In the genomic region with DNA sequence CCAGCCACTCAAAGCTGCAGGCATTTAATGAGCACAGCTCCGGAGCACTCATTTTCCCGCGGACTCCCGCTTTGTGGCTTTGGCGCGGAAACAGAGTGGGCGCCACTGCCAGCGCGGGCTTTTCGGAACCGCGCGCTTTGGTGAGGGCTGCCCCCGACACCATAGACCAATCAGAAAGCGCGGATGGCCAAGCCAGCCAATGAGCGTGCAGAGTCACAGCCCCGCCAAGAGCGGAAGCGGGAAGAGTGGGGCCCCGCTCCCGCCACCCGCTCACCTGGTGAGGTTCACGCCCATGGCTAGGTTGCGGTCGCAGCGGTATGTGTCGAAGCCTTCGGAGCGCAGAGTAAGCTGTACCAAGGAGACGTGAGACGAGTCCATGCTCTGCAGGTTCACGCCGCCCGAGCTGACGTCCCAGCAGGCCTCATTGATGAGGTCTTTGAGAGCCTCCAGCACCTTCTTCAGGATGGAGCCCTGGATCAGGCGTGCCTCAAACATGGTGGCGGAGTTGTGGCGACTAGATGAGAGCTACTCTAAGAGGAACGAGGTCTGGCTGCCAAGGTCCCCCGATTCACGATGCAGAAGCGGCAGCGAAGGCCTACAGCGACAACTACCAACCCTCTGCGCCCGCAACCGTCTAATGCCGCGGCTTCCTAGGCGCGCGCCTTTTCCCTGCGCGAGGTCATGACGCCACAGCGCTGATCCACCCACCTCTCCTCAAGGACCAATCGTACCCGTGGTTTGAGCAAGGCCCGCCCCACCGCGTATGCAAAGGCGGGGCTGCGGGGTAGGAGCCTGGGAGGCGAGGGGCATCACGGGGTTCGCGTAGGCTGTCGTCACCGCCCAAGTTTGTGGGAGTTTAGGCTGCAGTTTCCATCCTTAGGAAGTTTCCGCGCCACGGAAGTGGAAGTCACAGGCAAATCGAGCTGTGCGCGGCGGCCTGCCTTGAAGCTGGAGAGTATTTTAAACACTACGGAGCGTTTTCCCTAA, we compare ENCODE assay signal across 7 mouse cellular contexts. TPM values are rescaled to one million over a fixed set of nuclear protein-coding genes. Genes with fewer than 3 reads are reported as not detected.
DNase-seq lines count a peak whose midpoint lies in the region; ATAC-seq lines count a peak whose summit lies in the region.

Pcna (minus strand) TSS at position 773 of the 987 bp plus-strand sequence.

- intact Hi-C loops in gastrocnemius, postnatal 36 days (cut with DNase I): no loop called here
- intact Hi-C loops in left cerebral cortex, postnatal 25 days (cut with DNase I): no loop called here

- peak within 1 kb of the TSS; percentile 79 for H3K27ac ChIP-seq in intestine, embryonic 15.5 days
- H3K27ac ChIP-seq in midbrain, embryonic 10.5 days (replicated peaks): peak within 1 kb of the TSS; percentile 91

- 0 out of 2 replicates have a peak, but pooled peaks cover 3% of the 10 kb centered on the region for H3K36me3 ChIP-seq in intestine, embryonic 15.5 days
- H3K36me3 ChIP-seq in midbrain, embryonic 10.5 days: peaks cover 35% of the 10 kb centered on the region

- H3K4me3 ChIP-seq in intestine, embryonic 15.5 days (replicated peaks): peak within 1 kb of the TSS; percentile 62
- peak within 1 kb of the TSS; percentile 72 for H3K4me3 ChIP-seq in midbrain, embryonic 10.5 days

- peak; percentile 98 for DNase-seq in adrenal gland, adult 2 months
- DNase-seq in embryo, embryonic 11.5 days (ENCODE audit: low read depth, low spot score): peak; percentile 95
- peak; percentile 92 to 96 for DNase-seq in gastrocnemius, postnatal 36 days
- DNase-seq in left cerebral cortex, postnatal 25 days (ENCODE audit: low spot score in 2 of 2): peak; percentile 96 to 99
- DNase-seq in midbrain, embryonic 10.5 days (ENCODE audit: low spot score): peak; percentile 97
- DNase-seq in right cerebral cortex, postnatal 4 days: peak; percentile 91

- no peaks in the 10 kb centered on the region for H3K27me3 ChIP-seq in intestine, embryonic 15.5 days (replicated peaks)
- H3K27me3 ChIP-seq in midbrain, embryonic 10.5 days (ENCODE audit: low read depth, poor library complexity, severe bottlenecking): no peaks in the 10 kb centered on the region

- H3K4me1 ChIP-seq in intestine, embryonic 15.5 days (replicated peaks): peaks cover 9% of the 10 kb centered on the region
- H3K4me1 ChIP-seq in midbrain, embryonic 10.5 days: peaks cover 53% of the 10 kb centered on the region

- H3K9ac ChIP-seq in intestine, embryonic 15.5 days: peak within 1 kb of the TSS; percentile 57

- WGBS in intestine, embryonic 15.5 days: under 1% methylated on average over 79 of the region's 79 CpGs
- under 1% methylated on average over 79 of the region's 79 CpGs for WGBS in midbrain, embryonic 10.5 days

- ATAC-seq in intestine, embryonic 15.5 days: peak; percentile 99

- H3K9me3 ChIP-seq in intestine, embryonic 15.5 days: no peaks in the 10 kb centered on the region
- H3K9me3 ChIP-seq in midbrain, embryonic 10.5 days (replicated peaks): no peaks in the 10 kb centered on the region

- peak within 1 kb of the TSS; percentile 68 for H3K4me2 ChIP-seq in intestine, embryonic 15.5 days (replicated peaks)

RNA-seq across cellular contexts. Expression of gene Pcna, which starts in this region (rescaled TPM):
- 10 to 100 TPM; 64.7 to 83.4 TPM for total RNA-seq in adrenal gland, adult 2 months (2021)
- polyA plus RNA-seq in adrenal gland, adult 2 months (2012; rRNA removed): 45.6 and 62.0 TPM in 2 replicates
- total RNA-seq in gastrocnemius, postnatal 36 days (2021): 10 to 100 TPM; 19.7 to 20.7 TPM
- polyA plus RNA-seq in intestine, embryonic 15.5 days (2015; fragmentation: Nextera tagmentation; extraction: Ambion mirVana): 247 and 259 TPM in 2 replicates
- total RNA-seq in left cerebral cortex, postnatal 25 days (2021): 10 to 100 TPM; 49.1 to 51.8 TPM
- polyA plus RNA-seq in midbrain, embryonic 10.5 days (2016; fragmentation: Nextera tagmentation; extraction: Ambion mirVana): 383 and 428 TPM in 2 replicates

Comparison
In these comparisons a context has a peak if more than half of its experiments do, and no peak if none do; other contexts are left out.
1. Peak in every context shown above with its lines: DNase-seq, ATAC-seq, H3K4me3 ChIP-seq and H3K27ac ChIP-seq.